Mouse (Mus musculus): ENCODE data around the gene Scn2b.

DNA sequence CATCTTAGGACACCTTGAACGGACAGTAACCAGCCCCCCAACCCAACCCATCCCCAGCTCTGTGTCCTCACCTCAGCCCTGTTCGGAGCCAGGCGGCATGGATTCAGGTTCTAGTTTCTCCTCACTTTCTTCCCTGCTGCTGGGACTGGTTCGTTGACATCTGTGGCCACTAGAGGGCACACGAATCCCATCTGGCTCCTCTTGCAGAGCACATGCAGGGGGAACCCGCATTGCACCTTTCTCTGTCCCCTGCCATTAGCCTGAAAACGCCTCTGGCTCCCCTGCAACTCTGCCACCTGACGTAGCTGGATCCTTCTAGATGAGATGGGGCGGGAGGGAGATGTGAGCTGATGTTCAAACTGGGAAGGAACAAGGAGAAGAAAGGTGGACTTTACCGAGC is 4.2 kb downstream of the Scn2b start:
- TF ChIP-seq TAL1 (conservative IDR thresholded peaks at IDR 0.05; ENCODE audit: low read depth, low read length) (no peak), CTCF (IDR thresholded peaks at IDR 0.05; ENCODE audit: low read depth, low read length) (peak; percentile 47; the same call in 1 of the 2 replicates), POLR2AphosphoS5 (IDR thresholded peaks at IDR 0.05; ENCODE audit: insufficient replicate concordance, low read depth, low read length) (no peak)

Data from G1E (cell line).